Mouse (Mus musculus) limb, embryonic 14.5 days (tissue): ENCODE measurements around the gene Egfl6. TPM values are rescaled to one million over a fixed set of nuclear protein-coding genes. Genes with fewer than 3 reads are reported as not detected.
A peak's percentile ranks its signal among the peaks of the same experiment; 100 is the strongest.
"Not testable (repeated sequence)": the region's sequence is repeated elsewhere in the genome, so short reads cannot be mapped to it uniquely, and the experiment has no call there.

ENCODE experiments used
- ATAC-seq: fragments of 200-750 bp; cut with Nextera tagmentation; 2 replicates; pipeline ENCODE4 v1.8.0; 2017; ENCODE audit warnings: low read depth, moderate number of reproducible peaks, moderate TSS enrichment; ENCODE audit not compliant: low FRiP score
- DNase-seq: peaks from one replicate; pipeline ENCODE4 v3.0.0-alpha.2; 2015; ENCODE audit warnings: low spot score
- H3K27ac ChIP-seq: fragments of 300-500 bp; sonication (generic); replicated peaks from 2 replicates; pipeline ENCODE4 v1.5.1; 2014; ENCODE audit warnings: low read depth, mild to moderate bottlenecking, low read length, moderate library complexity, mixed read lengths
- H3K27me3 ChIP-seq: fragments of 300-500 bp; sonication (generic); 2 replicates; pipeline ENCODE4 v1.6.1; 2014; ENCODE audit warnings: low read length, mixed read lengths; ENCODE audit not compliant: control insufficient read depth, insufficient read depth
- H3K36me3 ChIP-seq: fragments of 300-500 bp; sonication (generic); 2 replicates; pipeline ENCODE4 v1.6.1; 2014; ENCODE audit warnings: mild to moderate bottlenecking, low read length, moderate library complexity, mixed read lengths; ENCODE audit not compliant: control insufficient read depth, insufficient read depth
- H3K4me1 ChIP-seq: fragments of 300-500 bp; sonication (generic); 2 replicates; pipeline ENCODE4 v1.6.1; 2014; ENCODE audit warnings: antibody characterized with exemption, low read length, mixed read lengths; ENCODE audit not compliant: control insufficient read depth, insufficient read depth
- H3K4me2 ChIP-seq: fragments of 300-500 bp; sonication (generic); replicated peaks from 2 replicates; pipeline ENCODE4 v1.6.1; 2014; ENCODE audit warnings: low read depth, mild to moderate bottlenecking, low read length, moderate library complexity; ENCODE audit not compliant: severe bottlenecking
- H3K4me3 ChIP-seq: fragments of 300-500 bp; sonication (generic); replicated peaks from 2 replicates; pipeline ENCODE4 v1.5.1; 2014; ENCODE audit warnings: low read length
- H3K9ac ChIP-seq: fragments of 300-500 bp; sonication (generic); 2 replicates; pipeline ENCODE4 v1.6.1; 2014; ENCODE audit warnings: mild to moderate bottlenecking, low read depth, low read length, moderate library complexity; ENCODE audit not compliant: severe bottlenecking
- H3K9me3 ChIP-seq: fragments of 300-500 bp; sonication (generic); 2 replicates; pipeline ENCODE4 v1.6.1; 2016; ENCODE audit warnings: low read length; ENCODE audit not compliant: control insufficient read depth
- POLR2A ChIP-seq: fragments of 200-500 bp; IDR thresholded peaks from 2 replicates; pipeline ENCODE4 v1.8.0; 2012; ENCODE audit warnings: inconsistent platforms, mild to moderate bottlenecking, moderate library complexity, borderline replicate concordance; ENCODE audit not compliant: insufficient read depth, insufficient read length; ENCODE audit errors: extremely low read depth
- WGBS: fragments of 180-500 bp; shearing (Covaris S2); extraction: QIAGEN DNeasy Blood & Tissue Kit; methylation state at CpG from one replicate; pipeline ENCODE4 v1.1.7; 2014; 5-methylcytosine and 5-hydroxymethylcytosine counted together
- polyA plus RNA-seq, 2 experiments: library from polyadenylated mRNA; depleted of rRNA in 1 of 2; stranded (reverse) in 1 of 2; unstranded in 1 of 2; fragments of >200 nt; fragmentation: Nextera tagmentation in 1 of 2; extraction: Ambion mirVana in 1 of 2; gene quantifications; 2 replicates each; pipeline versions ENCODE4 v1.2.1 to v1.2.3; 2012 to 2014

The Egfl6 gene
- polyA plus RNA-seq, 2 experiments: 86.2 to 97.0 TPM

GRCm38 (mm10) chrX:166515923-166516322 is 69.6 kb downstream of the Egfl6 start:
- no peaks in the 10 kb centered on the region for H3K27me3 ChIP-seq
- no peaks in the 10 kb centered on the region for H3K4me1 ChIP-seq
- TF ChIP-seq POLR2A: no peak
- no peak overlapping the region for H3K4me3 ChIP-seq
- H3K27ac ChIP-seq: no peak overlapping the region
- no peak overlapping the region for H3K9ac ChIP-seq
- DNase-seq (no peak), ATAC-seq (no peak)
- H3K4me2 ChIP-seq: no peak overlapping the region
- no peaks in the 10 kb centered on the region for H3K36me3 ChIP-seq
- no peaks in the 10 kb centered on the region for H3K9me3 ChIP-seq
- 90% methylated on average over 3 of the region's 3 CpGs for WGBS

- not testable (repeated sequence) for H3K27me3 ChIP-seq, H3K36me3 ChIP-seq, H3K4me1 ChIP-seq, H3K9me3 ChIP-seq, H3K9ac ChIP-seq, H3K4me3 ChIP-seq, H3K27ac ChIP-seq, ATAC-seq
- H3K4me2 ChIP-seq: 0 out of 2 replicates have a peak overlapping the region, but pooled peaks have one; percentile 16
- WGBS: 30% methylated on average over 12 of the region's 12 CpGs
- DNase-seq: peak; percentile 8
Measured at GRCm38 (mm10) chrX:166514035-166514434, 71.5 kb downstream of the Egfl6 start.

GRCm38 (mm10) chrX:166512071-166512470 is 73.4 kb downstream of the Egfl6 start:
- 90% methylated on average over 4 of the region's 4 CpGs for WGBS
- no peak for TF ChIP-seq POLR2A
- H3K27ac ChIP-seq: no peak overlapping the region

GRCm38 (mm10) chrX:166511107-166511506 is 74.4 kb downstream of the Egfl6 start:
- peak overlapping the region; percentile 98; the same call in 1 of the 2 replicates for H3K27ac ChIP-seq
- H3K4me1 ChIP-seq: no peaks in the 10 kb centered on the region
- no peaks in the 10 kb centered on the region for H3K9me3 ChIP-seq
- no peak for TF ChIP-seq POLR2A
- H3K36me3 ChIP-seq: no peaks in the 10 kb centered on the region
- H3K9ac ChIP-seq: no peak overlapping the region
- H3K4me2 ChIP-seq: no peak overlapping the region; the same call in 1 of the 2 replicates
- H3K4me3 ChIP-seq: no peak overlapping the region
- no peak for DNase-seq
- ATAC-seq: no peak
- H3K27me3 ChIP-seq: no peaks in the 10 kb centered on the region

More at GRCm38 (mm10) chrX:166512071-166512470, 73.4 kb downstream of the Egfl6 start:
- Histone ChIP-seq H3K4me1 (no peaks in the 10 kb centered on the region), H3K9me3 (no peaks in the 10 kb centered on the region), H3K27me3 (no peaks in the 10 kb centered on the region), H3K9ac (no peak overlapping the region), H3K36me3 (no peaks in the 10 kb centered on the region), H3K4me3 (no peak overlapping the region), H3K4me2 (no peak overlapping the region)
- ATAC-seq: no peak
- DNase-seq: no peak

GRCm38 (mm10) chrX:166509761-166510738 is 75.5 kb downstream of the Egfl6 start:
- Histone ChIP-seq H3K9me3 (no peaks in the 10 kb centered on the region), H3K36me3 (no peaks in the 10 kb centered on the region), H3K4me2 (peak overlapping the region; percentile 53), H3K4me3 (peak overlapping the region; percentile 47), H3K27ac (peak overlapping the region; percentile 98), H3K4me1 (no peaks in the 10 kb centered on the region), H3K9ac (peak overlapping the region; percentile 83), H3K27me3 (no peaks in the 10 kb centered on the region)
- ATAC-seq (peak; percentile 95), DNase-seq (peak; percentile 94)
- peak; percentile 84; the same call in 1 of the 2 replicates for TF ChIP-seq POLR2A
- 23% methylated on average over 61 of the region's 65 CpGs for WGBS
